Mouse (Mus musculus): Measurements from ENCODE around the gene Naaladl2. TPM values are rescaled to one million over a fixed set of nuclear protein-coding genes. Genes with fewer than 3 reads are reported as not detected.

Gene Naaladl2
- polyA plus RNA-seq, 1 experiment from 2014 or later: 2.8 TPM

DNA sequence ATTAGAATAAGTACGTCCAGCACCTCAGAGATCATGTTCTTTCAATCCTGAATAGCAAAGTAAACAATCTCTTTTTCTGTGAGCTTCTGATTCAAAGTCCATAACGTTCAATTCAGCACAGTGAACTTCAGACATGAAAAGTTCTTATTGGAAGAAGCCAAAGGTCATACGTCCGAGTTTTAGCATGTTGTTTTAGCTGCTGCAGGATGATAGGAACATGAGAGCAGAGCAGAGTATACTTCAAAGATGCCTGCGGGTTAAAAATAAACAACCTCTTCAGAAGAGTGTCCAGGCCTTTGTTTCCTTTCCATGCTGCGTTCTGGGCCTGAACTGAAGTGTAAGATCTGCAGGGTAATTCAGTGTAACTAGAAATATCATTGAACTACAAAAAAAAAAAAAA, 222.7 kb downstream of the Naaladl2 start:
- H3K4me2 ChIP-seq (replicated peaks; ENCODE audit: low read depth): no peak overlapping the region
- no peaks in the 10 kb centered on the region for H3K27me3 ChIP-seq (replicated peaks; ENCODE audit: control insufficient read depth, insufficient read depth, low read length)
- no peak overlapping the region for H3K4me3 ChIP-seq (ENCODE audit: low read depth, low read length)
- no peaks in the 10 kb centered on the region for H3K4me1 ChIP-seq (replicated peaks; ENCODE audit: control insufficient read depth, insufficient read depth, low read length)
- no peak for ATAC-seq
- H3K36me3 ChIP-seq (ENCODE audit: control insufficient read depth, insufficient read depth): no peaks in the 10 kb centered on the region
- no peak for TF ChIP-seq CTCF (IDR thresholded peaks at IDR 0.05; ENCODE audit: low read depth)
- H3K27ac ChIP-seq (ENCODE audit: low read depth, low read length): no peak overlapping the region
- 18% methylated on average over 6 of the region's 6 CpGs for WGBS
- H3K9ac ChIP-seq (ENCODE audit: low read depth, low read length): no peak overlapping the region
- H3K9me3 ChIP-seq (ENCODE audit: control insufficient read depth): no peaks in the 10 kb centered on the region

DNA sequence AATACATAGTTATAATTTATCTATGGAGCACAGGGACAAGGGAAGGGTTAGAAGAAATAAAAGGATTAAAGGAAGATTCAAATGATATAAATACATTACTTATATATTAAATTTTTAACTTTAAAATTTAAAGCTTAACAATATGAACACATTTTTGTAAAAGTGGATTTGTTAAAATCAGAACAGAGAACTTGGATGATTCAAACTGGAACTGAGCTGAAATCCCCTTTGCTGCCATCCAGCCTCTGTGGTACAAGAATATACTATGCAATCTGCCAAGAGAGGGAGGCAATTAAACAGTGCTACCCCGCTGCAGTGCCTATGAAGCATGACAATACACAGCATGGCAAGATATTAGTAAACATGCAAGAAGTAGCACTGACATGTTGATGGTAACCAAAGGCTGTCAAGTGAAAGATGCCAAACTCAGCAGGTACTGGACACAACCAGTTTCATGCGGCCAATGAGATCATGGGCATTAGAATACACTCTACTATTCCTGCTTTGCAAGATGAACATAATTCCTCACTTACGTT, 238.6 kb downstream of the Naaladl2 start:
- no peaks in the 10 kb centered on the region for H3K27me3 ChIP-seq (replicated peaks; ENCODE audit: control insufficient read depth, insufficient read depth, low read length)
- no peak for TF ChIP-seq CTCF (IDR thresholded peaks at IDR 0.05; ENCODE audit: low read depth)
- H3K4me2 ChIP-seq (replicated peaks; ENCODE audit: low read depth): no peak overlapping the region
- no peak overlapping the region for H3K4me3 ChIP-seq (ENCODE audit: low read depth, low read length)
- no peak overlapping the region for H3K27ac ChIP-seq (ENCODE audit: low read depth, low read length)
- H3K4me1 ChIP-seq (replicated peaks; ENCODE audit: control insufficient read depth, insufficient read depth, low read length): no peaks in the 10 kb centered on the region
- H3K36me3 ChIP-seq (ENCODE audit: control insufficient read depth, insufficient read depth): no peaks in the 10 kb centered on the region
- 83% methylated on average over 3 of the region's 3 CpGs for WGBS
- no peak overlapping the region for H3K9ac ChIP-seq (ENCODE audit: low read depth, low read length)
- no peak for ATAC-seq
- no peaks in the 10 kb centered on the region for H3K9me3 ChIP-seq (ENCODE audit: control insufficient read depth)

DNA sequence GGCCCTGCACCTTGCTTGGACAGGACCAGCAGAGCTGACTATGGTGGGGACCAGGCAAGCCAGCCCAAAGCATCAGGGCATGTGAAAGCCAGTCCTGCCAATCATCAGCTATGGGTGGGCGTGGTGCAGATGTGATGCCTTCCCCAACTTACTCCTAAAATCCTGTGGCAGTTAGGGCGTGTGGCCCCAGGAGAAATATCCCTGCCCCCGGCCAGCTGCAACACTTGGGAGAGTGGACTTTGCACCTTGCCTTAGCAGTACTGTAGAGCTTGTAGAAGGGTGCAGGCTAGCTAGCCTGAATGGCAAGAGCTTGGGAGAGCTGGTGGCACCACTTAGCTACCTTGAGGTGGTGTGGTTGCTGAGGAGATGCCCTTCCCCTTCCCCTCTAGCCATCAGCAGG, 255.3 kb downstream of the Naaladl2 start:
- Histone ChIP-seq H3K27me3 (replicated peaks; ENCODE audit: control insufficient read depth, insufficient read depth, low read length) (no peaks in the 10 kb centered on the region), H3K4me2 (replicated peaks; ENCODE audit: low read depth) (no peak overlapping the region), H3K9me3 (ENCODE audit: control insufficient read depth) (no peaks in the 10 kb centered on the region), H3K36me3 (ENCODE audit: control insufficient read depth, insufficient read depth) (no peaks in the 10 kb centered on the region), H3K9ac (ENCODE audit: low read depth, low read length) (no peak overlapping the region), H3K4me1 (replicated peaks; ENCODE audit: control insufficient read depth, insufficient read depth, low read length) (0 out of 2 replicates have a peak, but pooled peaks cover 2% of the 10 kb centered on the region), H3K27ac (ENCODE audit: low read depth, low read length) (no peak overlapping the region), H3K4me3 (ENCODE audit: low read depth, low read length) (no peak overlapping the region)
- no peak for TF ChIP-seq CTCF (IDR thresholded peaks at IDR 0.05; ENCODE audit: low read depth)
- 0 out of 2 replicates have a peak, but pooled peaks have one; percentile 22 for ATAC-seq
- 70% methylated on average over 3 of the region's 3 CpGs for WGBS

DNA sequence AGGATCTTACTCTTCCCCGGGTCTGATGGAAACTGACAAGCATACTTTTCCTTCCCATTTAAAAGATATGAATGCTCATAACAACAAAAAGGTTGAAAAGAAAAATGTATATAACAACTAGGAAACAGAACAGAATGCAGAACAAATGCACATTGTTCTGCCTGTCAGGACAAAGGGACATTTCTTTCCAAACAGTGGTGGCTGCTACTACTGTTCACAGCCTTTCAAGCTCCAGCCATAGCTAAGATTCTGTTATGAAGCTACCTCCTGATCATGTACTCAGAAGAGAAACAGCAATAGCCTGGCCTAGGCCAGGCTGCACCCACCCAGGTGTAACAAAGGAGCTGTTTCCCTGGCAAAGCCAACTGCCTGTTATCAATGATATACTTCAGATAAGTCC, 271.8 kb downstream of the Naaladl2 start:
- no peak for TF ChIP-seq CTCF (IDR thresholded peaks at IDR 0.05; ENCODE audit: low read depth)
- WGBS: 90% methylated on average over 1 of the region's 1 CpGs
- ATAC-seq: no peak

DNA sequence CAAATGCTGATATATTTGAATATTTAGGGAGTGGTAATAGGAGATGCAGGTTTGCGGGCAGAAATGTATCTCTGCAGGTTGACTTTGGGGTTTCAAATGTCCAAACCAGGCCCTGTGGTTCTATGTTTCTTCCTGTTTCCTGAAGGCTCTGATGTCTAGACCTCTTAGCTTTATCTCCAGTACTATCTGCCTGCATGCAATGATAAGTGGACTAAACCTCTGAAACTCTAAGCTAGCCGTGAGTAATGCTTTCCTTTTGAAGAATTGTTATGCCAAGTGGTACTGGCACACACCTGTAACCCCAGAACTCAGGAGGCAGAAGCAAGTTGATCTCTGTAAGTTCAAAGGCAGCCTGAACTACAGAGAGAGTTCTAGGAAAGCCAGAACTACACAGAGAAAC, 291.1 kb downstream of the Naaladl2 start:
- 84% methylated on average over 2 of the region's 2 CpGs for WGBS
- Histone ChIP-seq H3K4me2 (replicated peaks; ENCODE audit: low read depth) (no peak overlapping the region), H3K4me1 (replicated peaks; ENCODE audit: control insufficient read depth, insufficient read depth, low read length) (no peaks in the 10 kb centered on the region), H3K27me3 (replicated peaks; ENCODE audit: control insufficient read depth, insufficient read depth, low read length) (no peaks in the 10 kb centered on the region), H3K9me3 (ENCODE audit: control insufficient read depth) (no peaks in the 10 kb centered on the region), H3K27ac (ENCODE audit: low read depth, low read length) (no peak overlapping the region), H3K9ac (ENCODE audit: low read depth, low read length) (no peak overlapping the region), H3K36me3 (ENCODE audit: control insufficient read depth, insufficient read depth) (no peaks in the 10 kb centered on the region), H3K4me3 (ENCODE audit: low read depth, low read length) (no peak overlapping the region)
- ATAC-seq: no peak
- no peak for TF ChIP-seq CTCF (IDR thresholded peaks at IDR 0.05; ENCODE audit: low read depth)

More for the DNA sequence above, 271.8 kb downstream of the Naaladl2 start:
- Histone ChIP-seq H3K27me3 (replicated peaks; ENCODE audit: control insufficient read depth, insufficient read depth, low read length) (no peaks in the 10 kb centered on the region), H3K9me3 (ENCODE audit: control insufficient read depth) (no peaks in the 10 kb centered on the region), H3K36me3 (ENCODE audit: control insufficient read depth, insufficient read depth) (no peaks in the 10 kb centered on the region), H3K9ac (ENCODE audit: low read depth, low read length) (no peak overlapping the region), H3K4me2 (replicated peaks; ENCODE audit: low read depth) (no peak overlapping the region), H3K27ac (ENCODE audit: low read depth, low read length) (no peak overlapping the region), H3K4me3 (ENCODE audit: low read depth, low read length) (no peak overlapping the region), H3K4me1 (replicated peaks; ENCODE audit: control insufficient read depth, insufficient read depth, low read length) (no peaks in the 10 kb centered on the region)

DNA sequence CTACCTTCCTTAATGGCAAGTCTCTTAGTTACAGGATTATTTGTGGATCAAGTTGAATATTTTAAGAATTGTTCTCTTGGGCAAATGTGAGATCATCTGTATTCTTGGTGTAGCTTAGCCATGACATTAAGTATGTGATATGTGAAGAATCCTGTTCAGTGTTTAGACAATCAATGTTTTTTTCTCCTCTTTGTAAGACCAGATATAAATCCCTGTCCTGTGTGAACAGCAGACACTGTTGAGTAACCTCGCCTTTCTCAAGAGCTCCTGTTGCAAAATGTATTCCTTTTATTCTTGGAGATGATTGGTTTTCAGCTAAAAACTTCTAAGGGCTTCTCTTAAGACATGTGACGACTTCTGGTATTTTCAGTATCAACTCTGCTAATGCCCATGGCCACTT, 347.3 kb downstream of the Naaladl2 start:
- Histone ChIP-seq H3K4me3 (ENCODE audit: low read depth, low read length) (no peak overlapping the region), H3K4me1 (replicated peaks; ENCODE audit: control insufficient read depth, insufficient read depth, low read length) (no peaks in the 10 kb centered on the region), H3K36me3 (ENCODE audit: control insufficient read depth, insufficient read depth) (no peaks in the 10 kb centered on the region), H3K9ac (ENCODE audit: low read depth, low read length) (no peak overlapping the region), H3K9me3 (ENCODE audit: control insufficient read depth) (no peaks in the 10 kb centered on the region), H3K4me2 (replicated peaks; ENCODE audit: low read depth) (no peak overlapping the region), H3K27me3 (replicated peaks; ENCODE audit: control insufficient read depth, insufficient read depth, low read length) (no peaks in the 10 kb centered on the region), H3K27ac (ENCODE audit: low read depth, low read length) (no peak overlapping the region)
- no peak for TF ChIP-seq CTCF (IDR thresholded peaks at IDR 0.05; ENCODE audit: low read depth)
- 58% methylated on average over 2 of the region's 2 CpGs for WGBS
- no peak for ATAC-seq

All from intestine, postnatal 0 days (tissue).